Mouse (Mus musculus): ENCODE measurements around the gene Siah3. TPM values are rescaled to one million over a fixed set of nuclear protein-coding genes. Genes with fewer than 3 reads are reported as not detected.
"Not testable (repeated sequence)": the region's sequence is repeated elsewhere in the genome, so short reads cannot be mapped to it uniquely, and the experiment has no call there.

The Siah3 gene
- polyA plus RNA-seq, 1 experiment from 2014 or later = 0.08 TPM

DNA sequence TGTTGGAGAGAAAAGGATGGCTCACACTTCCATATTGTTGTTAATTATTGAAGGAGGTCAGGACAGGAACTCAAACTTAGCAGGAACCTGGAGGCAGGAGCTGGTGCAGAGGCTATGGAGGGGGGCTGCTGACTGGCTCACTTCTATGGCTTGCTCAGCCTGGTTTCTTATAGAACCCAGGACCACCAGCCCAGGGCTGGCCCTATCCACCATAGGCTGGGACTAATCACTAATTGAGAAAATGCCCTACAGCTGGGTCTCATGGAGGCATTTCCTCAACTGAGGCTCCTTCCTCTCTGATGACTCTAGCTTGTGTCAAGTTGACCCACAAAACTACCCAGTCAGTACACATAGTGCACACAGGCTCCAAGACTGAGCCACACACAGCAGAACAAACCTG is 9.5 kb upstream of the Siah3 start:
- H3K4me3 ChIP-seq (replicated peaks); H3K27ac ChIP-seq; H3K4me1 ChIP-seq; H3K9ac ChIP-seq; ATAC-seq (ENCODE audit: insufficient read depth, low FRiP score, low read depth); H3K27me3 ChIP-seq (replicated peaks); H3K36me3 ChIP-seq; H3K4me2 ChIP-seq; H3K9me3 ChIP-seq: not testable (repeated sequence)

DNA sequence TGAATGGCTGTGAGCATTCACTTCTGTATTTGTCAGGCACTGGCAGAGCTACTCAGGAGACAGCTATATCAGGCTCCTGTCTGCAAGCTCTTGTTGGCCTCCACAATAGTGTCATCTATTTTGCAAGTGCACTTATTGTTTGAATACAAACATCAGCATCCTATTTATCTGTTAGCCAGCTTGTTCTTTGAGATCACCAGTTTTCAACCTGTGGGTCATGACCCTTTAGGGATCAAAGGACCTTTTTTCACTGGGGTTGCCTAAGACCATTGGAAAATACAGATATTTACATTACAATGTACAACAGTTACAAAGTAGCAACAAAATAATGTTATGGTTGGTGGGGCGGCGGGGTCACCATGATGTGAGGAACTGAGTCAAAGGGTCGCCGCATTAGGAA is 1.9 kb upstream of the Siah3 start:
- ATAC-seq (ENCODE audit: insufficient read depth, low FRiP score, low read depth) = no peak
- WGBS = 97% methylated on average over 4 of the region's 4 CpGs

GRCm38 (mm10) chr14:75454716-75455115 is 1.1 kb upstream of the Siah3 start:
- peaks cover 11% of the 10 kb centered on the region; the same call in 1 of the 2 replicates for H3K4me1 ChIP-seq
- H3K4me3 ChIP-seq (replicated peaks) = no peak overlapping the region
- 14% methylated on average over 4 of the region's 4 CpGs for WGBS

More for the DNA sequence above, 1.9 kb upstream of the Siah3 start:
- Histone ChIP-seq H3K27me3 (replicated peaks) (0 out of 2 replicates have a peak, but pooled peaks cover 7% of the 10 kb centered on the region), H3K36me3 (no peaks in the 10 kb centered on the region), H3K4me1 (peaks cover 7% of the 10 kb centered on the region; the same call in 1 of the 2 replicates), H3K27ac (no peak overlapping the region), H3K4me3 (replicated peaks) (no peak overlapping the region), H3K9ac (no peak overlapping the region), H3K9me3 (no peaks in the 10 kb centered on the region), H3K4me2 (no peak overlapping the region)

DNA sequence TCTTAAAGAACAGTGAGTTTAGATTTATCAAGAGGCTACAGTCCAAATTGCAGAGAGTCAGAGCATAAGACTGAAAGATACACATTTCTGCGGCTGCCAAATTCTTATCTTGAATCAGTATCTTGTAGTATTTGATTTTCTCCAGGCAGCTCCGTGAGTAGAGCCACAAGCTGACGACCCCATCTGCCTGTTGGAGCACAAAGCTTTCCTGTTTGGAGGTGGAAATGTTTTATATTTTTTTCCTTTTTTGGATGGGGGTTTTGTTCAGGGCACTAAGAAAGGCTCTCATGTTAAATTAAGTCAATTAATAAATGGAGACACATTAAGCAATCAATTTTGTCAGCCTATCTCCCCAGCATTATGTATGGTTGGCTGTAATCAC is 430 bp upstream of the Siah3 start:
- H3K9me3 ChIP-seq = no peaks in the 10 kb centered on the region
- H3K27ac ChIP-seq = no peak overlapping the region
- H3K4me1 ChIP-seq = peaks cover 12% of the 10 kb centered on the region; the same call in 1 of the 2 replicates
- no peaks in the 10 kb centered on the region for H3K36me3 ChIP-seq
- WGBS = 11% methylated on average over 3 of the region's 3 CpGs
- H3K4me3 ChIP-seq (replicated peaks) = no peak overlapping the region
- 0 out of 2 replicates have a peak, but pooled peaks cover 7% of the 10 kb centered on the region for H3K27me3 ChIP-seq (replicated peaks)
- peak overlapping the region; percentile 65; the same call in 1 of the 2 replicates for H3K4me2 ChIP-seq
- no peak for ATAC-seq (ENCODE audit: insufficient read depth, low FRiP score, low read depth)
- no peak overlapping the region for H3K9ac ChIP-seq

More at GRCm38 (mm10) chr14:75454716-75455115, 1.1 kb upstream of the Siah3 start:
- Histone ChIP-seq H3K9ac (no peak overlapping the region), H3K36me3 (no peaks in the 10 kb centered on the region), H3K27ac (no peak overlapping the region), H3K9me3 (no peaks in the 10 kb centered on the region), H3K4me2 (no peak overlapping the region), H3K27me3 (replicated peaks) (0 out of 2 replicates have a peak, but pooled peaks cover 7% of the 10 kb centered on the region)
- no peak for ATAC-seq (ENCODE audit: insufficient read depth, low FRiP score, low read depth)

GRCm38 (mm10) chr14:75456489-75457220 is 873 bp downstream of the Siah3 start:
- Histone ChIP-seq H3K4me1 (peaks cover 12% of the 10 kb centered on the region; the same call in 1 of the 2 replicates), H3K36me3 (no peaks in the 10 kb centered on the region), H3K27ac (no peak overlapping the region), H3K9ac (no peak overlapping the region), H3K4me2 (peak overlapping the region; percentile 65), H3K27me3 (replicated peaks) (0 out of 2 replicates have a peak, but pooled peaks cover 7% of the 10 kb centered on the region), H3K4me3 (replicated peaks) (peak overlapping the region; percentile 33), H3K9me3 (no peaks in the 10 kb centered on the region)
- WGBS = 8% methylated on average over 13 of the region's 13 CpGs
- no peak for ATAC-seq (ENCODE audit: insufficient read depth, low FRiP score, low read depth)

DNA sequence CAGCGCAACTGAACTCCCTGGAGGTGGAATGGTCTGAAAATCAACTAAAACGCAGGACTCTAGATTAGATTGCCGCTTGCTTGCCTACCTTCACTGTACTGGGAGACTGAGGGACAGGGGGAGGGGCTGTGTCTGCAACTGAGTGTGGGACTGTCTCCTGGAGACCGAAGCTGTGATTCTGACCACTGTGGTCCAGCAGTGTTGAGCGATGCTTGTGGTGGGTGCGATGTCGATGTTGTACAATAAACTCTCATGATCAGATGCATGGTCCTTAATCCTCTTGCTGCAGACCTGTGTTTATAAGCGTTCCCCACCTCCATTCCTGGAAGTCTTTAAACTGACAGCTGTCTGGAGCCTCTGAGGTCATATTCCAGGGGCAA is 1.4 kb downstream of the Siah3 start:
- no peaks in the 10 kb centered on the region for H3K9me3 ChIP-seq
- no peak for ATAC-seq (ENCODE audit: insufficient read depth, low FRiP score, low read depth)
- no peak overlapping the region for H3K9ac ChIP-seq
- no peaks in the 10 kb centered on the region for H3K36me3 ChIP-seq
- H3K4me2 ChIP-seq = peak overlapping the region; percentile 65
- no peak overlapping the region for H3K27ac ChIP-seq
- peaks cover 12% of the 10 kb centered on the region; the same call in 1 of the 2 replicates for H3K4me1 ChIP-seq
- peak overlapping the region; percentile 33 for H3K4me3 ChIP-seq (replicated peaks)
- 0 out of 2 replicates have a peak, but pooled peaks cover 7% of the 10 kb centered on the region for H3K27me3 ChIP-seq (replicated peaks)
- WGBS = 30% methylated on average over 8 of the region's 8 CpGs

- H3K4me3 ChIP-seq (replicated peaks) = no peak overlapping the region
- H3K27me3 ChIP-seq (replicated peaks) = 0 out of 2 replicates have a peak, but pooled peaks cover 7% of the 10 kb centered on the region
- H3K4me2 ChIP-seq = no peak overlapping the region
- H3K9me3 ChIP-seq = no peaks in the 10 kb centered on the region
- 80% methylated on average over 10 of the region's 10 CpGs for WGBS
- no peak overlapping the region for H3K27ac ChIP-seq
- H3K9ac ChIP-seq = no peak overlapping the region
- H3K4me1 ChIP-seq = peaks cover 12% of the 10 kb centered on the region; the same call in 1 of the 2 replicates
- H3K36me3 ChIP-seq = no peaks in the 10 kb centered on the region
- no peak for ATAC-seq (ENCODE audit: insufficient read depth, low FRiP score, low read depth)
Measured at GRCm38 (mm10) chr14:75459431-75459830, 3.6 kb downstream of the Siah3 start.

DNA sequence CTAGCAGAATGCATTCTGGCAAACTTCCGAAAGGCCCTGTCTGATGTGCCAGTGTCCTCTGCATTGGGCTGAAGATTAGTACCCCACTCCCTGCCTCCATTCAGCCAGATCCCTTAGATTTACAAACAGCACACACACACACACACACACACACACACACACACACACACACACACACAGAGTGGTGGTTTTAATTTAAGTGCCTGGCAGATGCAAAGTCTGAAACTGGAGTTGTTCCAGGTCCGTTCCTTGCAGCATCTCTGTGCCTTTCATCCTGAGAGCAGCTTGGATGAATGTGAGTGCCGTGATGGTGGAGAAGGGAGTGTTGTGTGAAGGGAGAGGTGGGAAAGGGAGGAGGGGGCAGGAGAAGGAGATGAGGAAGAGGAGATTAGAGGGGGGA is 4.2 kb downstream of the Siah3 start:
- 38% methylated on average over 3 of the region's 3 CpGs for WGBS
- Histone ChIP-seq H3K4me1 (peaks cover 12% of the 10 kb centered on the region; the same call in 1 of the 2 replicates), H3K27me3 (replicated peaks) (0 out of 2 replicates have a peak, but pooled peaks cover 7% of the 10 kb centered on the region), H3K9me3 (no peaks in the 10 kb centered on the region), H3K36me3 (no peaks in the 10 kb centered on the region), H3K4me3 (replicated peaks) (no peak overlapping the region), H3K4me2 (no peak overlapping the region), H3K27ac (no peak overlapping the region), H3K9ac (no peak overlapping the region)
- ATAC-seq (ENCODE audit: insufficient read depth, low FRiP score, low read depth) = no peak

GRCm38 (mm10) chr14:75460436-75460835 is 4.7 kb downstream of the Siah3 start:
- Histone ChIP-seq H3K27me3 (replicated peaks) (0 out of 2 replicates have a peak, but pooled peaks cover 7% of the 10 kb centered on the region), H3K4me3 (replicated peaks) (no peak overlapping the region), H3K4me1 (peaks cover 12% of the 10 kb centered on the region; the same call in 1 of the 2 replicates), H3K27ac (no peak overlapping the region), H3K9ac (no peak overlapping the region), H3K4me2 (no peak overlapping the region), H3K9me3 (no peaks in the 10 kb centered on the region), H3K36me3 (no peaks in the 10 kb centered on the region)
- no peak for ATAC-seq (ENCODE audit: insufficient read depth, low FRiP score, low read depth)
- 53% methylated on average over 3 of the region's 3 CpGs for WGBS

DNA sequence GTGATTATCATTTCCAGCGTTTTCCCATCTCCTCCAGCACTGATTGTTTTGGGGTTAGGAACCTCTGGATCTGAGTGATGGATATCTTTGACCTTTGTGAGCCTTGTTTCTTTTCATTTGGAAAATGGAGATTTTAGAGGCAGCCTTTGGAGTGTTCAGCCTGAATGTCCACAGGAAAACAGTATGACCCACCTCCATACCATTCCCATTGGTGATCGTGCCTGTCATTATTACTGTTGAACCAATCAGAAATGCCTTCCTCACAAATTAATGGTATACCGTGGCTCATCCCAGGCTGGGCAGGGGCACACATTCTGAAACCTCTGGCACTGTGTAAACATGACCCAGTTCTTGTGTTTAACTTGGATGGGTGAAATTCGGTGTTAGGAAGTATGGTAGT is 6.0 kb downstream of the Siah3 start:
- H3K4me2 ChIP-seq = no peak overlapping the region
- H3K9me3 ChIP-seq = no peaks in the 10 kb centered on the region

DNA sequence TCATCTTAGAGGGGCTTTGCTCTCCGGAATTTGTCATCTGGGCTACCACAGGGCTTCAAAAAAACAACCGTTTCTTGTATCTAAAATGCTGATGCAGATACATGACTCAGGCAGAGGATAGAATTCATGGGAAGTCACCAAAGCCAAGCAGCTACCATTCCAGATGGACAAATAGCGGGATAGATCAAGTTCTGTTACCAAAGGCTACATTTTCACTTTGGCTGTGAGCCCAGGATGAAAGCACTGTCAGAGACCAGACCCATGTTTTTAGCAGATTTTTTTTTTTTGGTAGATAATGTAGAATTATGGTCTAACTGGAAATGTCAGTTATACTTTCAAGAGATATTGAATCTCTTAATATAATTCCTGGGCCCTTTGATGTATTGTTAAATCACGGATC is 7.4 kb downstream of the Siah3 start:
- Histone ChIP-seq H3K36me3 (no peaks in the 10 kb centered on the region), H3K27ac (no peak overlapping the region), H3K4me2 (no peak overlapping the region), H3K27me3 (replicated peaks) (no peaks in the 10 kb centered on the region), H3K9me3 (no peaks in the 10 kb centered on the region), H3K4me3 (replicated peaks) (no peak overlapping the region), H3K4me1 (peaks cover 5% of the 10 kb centered on the region; the same call in 1 of the 2 replicates), H3K9ac (no peak overlapping the region)
- WGBS = 69% methylated on average over 4 of the region's 4 CpGs
- no peak for ATAC-seq (ENCODE audit: insufficient read depth, low FRiP score, low read depth)

More for the DNA sequence above, 6.0 kb downstream of the Siah3 start:
- Histone ChIP-seq H3K36me3 (no peaks in the 10 kb centered on the region), H3K9ac (no peak overlapping the region), H3K4me3 (replicated peaks) (no peak overlapping the region), H3K4me1 (peaks cover 5% of the 10 kb centered on the region; the same call in 1 of the 2 replicates), H3K27me3 (replicated peaks) (0 out of 2 replicates have a peak, but pooled peaks cover 4% of the 10 kb centered on the region), H3K27ac (no peak overlapping the region)
- WGBS = 76% methylated on average over 4 of the region's 4 CpGs
- no peak for ATAC-seq (ENCODE audit: insufficient read depth, low FRiP score, low read depth)

- Histone ChIP-seq H3K36me3 (no peaks in the 10 kb centered on the region), H3K4me3 (replicated peaks) (no peak overlapping the region), H3K9me3 (no peaks in the 10 kb centered on the region), H3K27ac (no peak overlapping the region), H3K9ac (no peak overlapping the region), H3K4me2 (no peak overlapping the region), H3K4me1 (0 out of 2 replicates have a peak, but pooled peaks cover 4% of the 10 kb centered on the region), H3K27me3 (replicated peaks) (no peaks in the 10 kb centered on the region)
- ATAC-seq (ENCODE audit: insufficient read depth, low FRiP score, low read depth) = no peak
- WGBS = 72% methylated on average over 4 of the region's 4 CpGs
Measured at GRCm38 (mm10) chr14:75468941-75469340, 13.2 kb downstream of the Siah3 start.

Data from stomach, embryonic 15.5 days (tissue).